Mouse (Mus musculus) liver, embryonic 12.5 days (tissue): ENCODE data around the gene Gm48551. TPM values are rescaled to one million over a fixed set of nuclear protein-coding genes. Genes with fewer than 3 reads are reported as not detected.

ENCODE experiments used
- ATAC-seq: fragments of 200-750 bp; cut with Nextera tagmentation; 2 replicates; pipeline ENCODE4 v1.8.0; 2017; ENCODE audit warnings: moderate number of reproducible peaks, mild to moderate bottlenecking, moderate library complexity
- H3K27ac ChIP-seq: fragments of 300-500 bp; sonication (generic); 2 replicates; pipeline ENCODE4 v1.5.1; 2016; ENCODE audit warnings: mild to moderate bottlenecking
- H3K27me3 ChIP-seq: fragments of 300-500 bp; sonication (generic); replicated peaks from 2 replicates; pipeline ENCODE4 v1.6.1; 2016; ENCODE audit warnings: mild to moderate bottlenecking, moderate library complexity
- H3K36me3 ChIP-seq: fragments of 300-500 bp; sonication (generic); 2 replicates; pipeline ENCODE4 v1.6.1; 2016; ENCODE audit warnings: mild to moderate bottlenecking, moderate library complexity
- H3K4me1 ChIP-seq: fragments of 300-500 bp; sonication (generic); 2 replicates; pipeline ENCODE4 v1.6.1; 2016
- H3K4me2 ChIP-seq: fragments of 300-500 bp; sonication (generic); 2 replicates; pipeline ENCODE4 v1.6.1; 2016; ENCODE audit warnings: mild to moderate bottlenecking, moderate library complexity
- H3K4me3 ChIP-seq: fragments of 300-500 bp; sonication (generic); 2 replicates; pipeline ENCODE4 v1.5.1; 2016; ENCODE audit warnings: mild to moderate bottlenecking, moderate library complexity
- H3K9ac ChIP-seq: fragments of 300-500 bp; sonication (generic); 2 replicates; pipeline ENCODE4 v1.6.1; 2016; ENCODE audit warnings: mild to moderate bottlenecking, moderate library complexity
- H3K9me3 ChIP-seq: fragments of 300-500 bp; sonication (generic); replicated peaks from 2 replicates; pipeline ENCODE4 v1.6.1; 2016; ENCODE audit warnings: mild to moderate bottlenecking, moderate library complexity
- WGBS: fragments of 180-500 bp; shearing (Covaris S2); methylation state at CpG from one replicate; pipeline ENCODE4 v1.1.7; 2016; ENCODE audit not compliant: insufficient replicate concordance; 5-methylcytosine and 5-hydroxymethylcytosine counted together
- polyA plus RNA-seq: library from polyadenylated mRNA; unstranded; fragments of >200 nt; fragmentation: Nextera tagmentation; extraction: Ambion mirVana; gene quantifications from 2 replicates; pipeline ENCODE4 v1.2.1, GENCODE M21; 2016

The Gm48551 gene
- polyA plus RNA-seq, 1 experiment from 2014 or later: 0.68 TPM

DNA sequence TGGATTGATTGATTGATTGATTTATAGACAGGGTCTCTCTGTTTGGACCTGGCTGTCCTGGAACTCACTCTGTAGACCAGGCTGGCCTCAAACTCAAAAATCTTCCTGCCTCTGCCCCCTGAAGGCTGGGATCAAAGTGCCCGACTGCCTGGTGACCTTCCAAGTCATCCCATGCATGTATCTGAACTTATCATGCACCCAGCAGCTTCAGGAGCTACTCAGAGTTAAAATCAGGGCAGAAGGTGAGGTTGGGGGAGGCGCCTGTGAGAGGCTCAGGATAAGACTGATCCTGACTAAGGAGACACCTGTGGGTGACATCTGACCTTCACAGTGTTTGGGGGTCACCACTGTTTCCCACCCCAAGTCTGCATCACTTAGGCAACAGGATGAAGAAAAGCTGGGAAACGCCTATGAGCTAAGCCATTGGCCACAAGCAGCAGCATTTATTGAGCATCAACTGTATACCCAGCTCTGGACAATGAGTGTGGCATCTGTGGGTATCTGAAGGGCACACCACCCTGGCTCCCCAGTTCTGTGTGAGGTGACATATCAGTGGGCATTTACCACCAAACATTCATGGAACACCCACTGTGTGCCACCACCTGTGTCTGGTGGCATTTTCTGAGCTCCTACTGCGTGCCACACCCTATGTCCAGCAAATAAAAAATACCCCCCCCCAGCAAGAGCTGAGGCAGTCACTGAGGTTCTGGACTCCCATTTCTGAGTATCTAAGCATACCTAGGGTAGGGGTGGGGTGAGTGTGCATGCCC is 39.4 kb downstream of the Gm48551 start:
- 39% methylated on average over 4 of the region's 4 CpGs for WGBS
- peaks cover 51% of the 10 kb centered on the region for H3K4me1 ChIP-seq
- H3K27me3 ChIP-seq: peaks cover 94% of the 10 kb centered on the region
- no peak overlapping the region for H3K27ac ChIP-seq
- no peak for ATAC-seq
- H3K36me3 ChIP-seq: peaks cover 8% of the 10 kb centered on the region; the same call in 1 of the 2 replicates
- no peak overlapping the region for H3K4me3 ChIP-seq
- no peaks in the 10 kb centered on the region for H3K9me3 ChIP-seq
- no peak overlapping the region for H3K4me2 ChIP-seq
- no peak overlapping the region for H3K9ac ChIP-seq

GRCm38 (mm10) chr10:81424246-81425051 is 40.2 kb downstream of the Gm48551 start:
- 11% methylated on average over 25 of the region's 25 CpGs for WGBS
- no peaks in the 10 kb centered on the region for H3K9me3 ChIP-seq
- peaks cover 96% of the 10 kb centered on the region for H3K27me3 ChIP-seq
- peaks cover 52% of the 10 kb centered on the region for H3K4me1 ChIP-seq
- H3K36me3 ChIP-seq: peaks cover 8% of the 10 kb centered on the region; the same call in 1 of the 2 replicates
- no peak overlapping the region for H3K9ac ChIP-seq
- H3K4me2 ChIP-seq: peak overlapping the region; percentile 64; the same call in 1 of the 2 replicates
- H3K27ac ChIP-seq: no peak overlapping the region; the same call in 1 of the 2 replicates
- no peak for ATAC-seq
- H3K4me3 ChIP-seq: no peak overlapping the region

DNA sequence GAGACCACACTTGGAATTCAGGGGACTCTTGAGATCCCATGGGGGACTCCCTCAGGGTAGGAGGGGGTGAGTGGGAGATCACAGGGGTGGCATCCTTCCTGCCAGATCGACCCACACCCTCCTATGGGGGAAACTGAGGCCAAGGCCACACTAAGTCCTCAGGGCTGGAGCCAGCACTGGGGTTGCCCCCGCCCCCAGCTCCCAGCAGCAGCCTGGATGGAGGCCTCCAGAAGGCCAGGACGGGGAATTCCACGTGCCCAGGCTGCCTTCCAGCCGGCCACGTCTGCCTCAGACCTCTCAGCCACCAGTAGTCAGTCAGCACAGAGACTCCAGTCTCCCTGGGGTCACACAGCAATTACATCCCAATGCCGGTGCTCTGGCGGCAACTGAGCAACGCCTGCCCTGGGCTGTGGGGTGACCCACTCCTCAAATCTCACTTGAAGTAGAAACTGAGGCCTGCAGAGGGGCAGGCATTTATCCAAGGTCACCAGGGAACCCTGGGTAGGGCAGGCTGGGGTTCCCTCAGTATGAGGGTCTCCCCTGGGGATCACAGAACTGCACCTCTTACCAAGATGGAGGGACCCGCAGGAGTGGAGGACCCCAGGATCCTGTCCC is 41.1 kb downstream of the Gm48551 start:
- H3K9me3 ChIP-seq: no peaks in the 10 kb centered on the region
- H3K4me1 ChIP-seq: peaks cover 55% of the 10 kb centered on the region
- no peak for ATAC-seq
- H3K27me3 ChIP-seq: peaks cover 97% of the 10 kb centered on the region
- 32% methylated on average over 10 of the region's 10 CpGs for WGBS
- peak overlapping the region; percentile 64 for H3K4me2 ChIP-seq
- H3K9ac ChIP-seq: no peak overlapping the region
- H3K4me3 ChIP-seq: no peak overlapping the region; the same call in 1 of the 2 replicates
- peaks cover 3% of the 10 kb centered on the region; the same call in 1 of the 2 replicates for H3K36me3 ChIP-seq
- H3K27ac ChIP-seq: no peak overlapping the region; the same call in 1 of the 2 replicates

DNA sequence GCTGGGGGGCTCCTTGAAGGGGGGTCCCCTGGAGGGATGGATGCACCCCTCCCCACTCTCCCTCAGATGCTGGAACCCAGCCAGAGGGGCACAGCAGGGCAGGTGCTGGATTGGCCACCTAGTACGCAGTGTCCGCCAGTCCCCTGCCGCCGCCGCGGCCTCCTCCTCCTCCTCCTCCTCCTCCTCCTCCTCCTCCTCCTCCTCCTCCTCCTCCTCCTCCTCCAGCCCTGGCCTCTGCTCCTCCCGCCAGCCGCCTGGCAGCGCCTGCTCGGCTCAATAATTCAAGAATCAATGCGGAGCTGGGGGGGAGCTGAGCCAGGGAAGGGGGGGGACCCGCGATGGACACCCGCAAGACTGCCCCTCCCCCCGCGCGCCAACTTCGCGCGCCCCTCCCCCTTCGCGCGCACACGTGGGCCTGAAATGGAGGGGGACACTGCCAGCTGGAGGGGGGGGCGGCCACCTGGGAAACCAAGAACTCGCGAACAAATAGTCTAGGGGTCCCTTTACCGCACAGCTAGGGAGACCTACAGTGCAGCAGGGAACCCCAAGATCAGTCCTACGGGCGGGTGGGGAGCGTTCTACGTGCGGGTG is 41.9 kb downstream of the Gm48551 start:
- Histone ChIP-seq H3K27me3 (peaks cover 98% of the 10 kb centered on the region), H3K4me3 (peak overlapping the region; percentile 53), H3K9ac (peak overlapping the region; percentile 58), H3K36me3 (no peaks in the 10 kb centered on the region), H3K27ac (no peak overlapping the region), H3K9me3 (no peaks in the 10 kb centered on the region), H3K4me2 (peak overlapping the region; percentile 64), H3K4me1 (peaks cover 63% of the 10 kb centered on the region)
- 3% methylated on average over 14 of the region's 33 CpGs for WGBS
- no peak for ATAC-seq

GRCm38 (mm10) chr10:81426897-81427296 is 42.6 kb downstream of the Gm48551 start:
- Histone ChIP-seq H3K9me3 (no peaks in the 10 kb centered on the region), H3K36me3 (no peaks in the 10 kb centered on the region), H3K4me1 (peaks cover 65% of the 10 kb centered on the region), H3K9ac (peak overlapping the region; percentile 58), H3K27me3 (peaks cover 98% of the 10 kb centered on the region), H3K27ac (no peak overlapping the region), H3K4me3 (peak overlapping the region; percentile 53), H3K4me2 (peak overlapping the region; percentile 64)
- WGBS: 2% methylated on average over 38 of the region's 38 CpGs
- ATAC-seq: no peak

DNA sequence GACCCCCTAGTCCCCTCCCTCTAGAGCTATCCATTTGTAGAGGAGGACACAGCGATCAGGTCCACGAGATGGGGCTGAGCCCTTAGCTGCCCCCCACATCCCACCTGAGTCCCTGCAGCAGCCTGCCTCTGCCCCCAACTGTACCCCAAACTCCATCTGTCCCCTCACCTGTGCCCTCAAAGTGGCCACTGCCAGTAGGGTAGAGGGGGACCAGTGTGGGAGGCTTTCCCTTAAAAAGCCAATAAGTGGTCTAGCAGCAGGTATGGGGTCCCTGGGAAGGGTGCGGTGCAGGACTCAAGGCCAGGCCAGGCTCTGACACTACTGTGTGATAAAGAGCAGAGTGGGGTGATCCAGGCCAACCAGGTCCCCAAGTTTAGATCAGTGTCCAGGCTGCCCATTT is 43.1 kb downstream of the Gm48551 start:
- H3K4me1 ChIP-seq: peaks cover 66% of the 10 kb centered on the region
- H3K27ac ChIP-seq: no peak overlapping the region
- no peaks in the 10 kb centered on the region for H3K9me3 ChIP-seq
- no peaks in the 10 kb centered on the region for H3K36me3 ChIP-seq
- peak overlapping the region; percentile 53 for H3K4me3 ChIP-seq
- 0 out of 2 replicates have a peak overlapping the region, but pooled peaks have one; percentile 58 for H3K9ac ChIP-seq
- peak overlapping the region; percentile 64 for H3K4me2 ChIP-seq
- WGBS: 33% methylated on average over 3 of the region's 3 CpGs
- peaks cover 98% of the 10 kb centered on the region for H3K27me3 ChIP-seq
- ATAC-seq: no peak

DNA sequence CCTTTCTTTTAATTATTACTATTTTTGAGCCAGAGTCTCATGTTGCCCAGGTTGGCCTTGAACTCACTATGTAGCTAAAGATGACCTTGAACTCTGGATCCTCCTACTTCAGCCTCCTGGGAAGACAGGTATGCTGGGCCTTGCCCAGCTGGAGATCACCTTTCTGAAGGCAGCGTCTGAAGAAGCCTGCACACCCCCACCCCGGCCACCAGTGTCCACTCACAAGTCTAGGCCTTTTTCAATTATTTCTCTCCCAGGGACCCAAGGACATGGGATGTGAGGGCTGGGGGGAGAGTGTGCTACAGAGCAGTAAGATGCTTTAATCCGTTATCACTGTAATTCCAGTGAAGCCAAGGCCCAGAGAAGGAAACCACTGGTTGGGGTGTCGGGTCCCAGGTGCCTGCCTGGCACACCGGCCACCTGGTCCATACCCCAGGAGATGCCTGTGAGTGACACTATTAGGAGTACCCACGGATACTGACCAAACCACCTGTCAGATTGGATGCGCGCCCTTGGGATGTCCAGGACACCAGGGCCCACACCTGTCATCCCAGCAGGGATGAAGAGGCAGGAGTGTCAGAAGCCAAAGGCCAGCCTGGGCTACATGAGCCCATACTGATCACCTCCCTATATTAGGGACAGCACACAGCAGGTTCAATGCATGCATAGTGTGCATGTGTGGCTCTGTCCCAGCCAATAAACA is 43.7 kb downstream of the Gm48551 start:
- Histone ChIP-seq H3K4me2 (no peak overlapping the region), H3K4me1 (peaks cover 72% of the 10 kb centered on the region), H3K27me3 (peaks cover 98% of the 10 kb centered on the region), H3K36me3 (no peaks in the 10 kb centered on the region), H3K9me3 (no peaks in the 10 kb centered on the region), H3K27ac (no peak overlapping the region), H3K9ac (no peak overlapping the region), H3K4me3 (no peak overlapping the region)
- no peak for ATAC-seq
- 61% methylated on average over 8 of the region's 8 CpGs for WGBS

- H3K4me2 ChIP-seq: no peak overlapping the region
- WGBS: 69% methylated on average over 7 of the region's 7 CpGs
- no peaks in the 10 kb centered on the region for H3K9me3 ChIP-seq
- H3K36me3 ChIP-seq: no peaks in the 10 kb centered on the region
- no peak overlapping the region for H3K27ac ChIP-seq
- ATAC-seq: no peak
- peaks cover 95% of the 10 kb centered on the region for H3K27me3 ChIP-seq
- peaks cover 78% of the 10 kb centered on the region for H3K4me1 ChIP-seq
- no peak overlapping the region for H3K4me3 ChIP-seq
- no peak overlapping the region for H3K9ac ChIP-seq
These were observed 44.2 kb downstream of the Gm48551 start for GRCm38 (mm10) chr10:81428507-81428870.

- ATAC-seq: no peak
These were observed 44.8 kb downstream of the Gm48551 start for GRCm38 (mm10) chr10:81429092-81429491.

GRCm38 (mm10) chr10:81429605-81430061 is 45.4 kb downstream of the Gm48551 start:
- peak overlapping the region; percentile 84 for H3K27ac ChIP-seq
- peaks cover 82% of the 10 kb centered on the region for H3K4me1 ChIP-seq
- H3K9me3 ChIP-seq: no peaks in the 10 kb centered on the region
- H3K27me3 ChIP-seq: peaks cover 84% of the 10 kb centered on the region
- H3K36me3 ChIP-seq: no peaks in the 10 kb centered on the region
- peak overlapping the region; percentile 99 for H3K4me2 ChIP-seq
- peak overlapping the region; percentile 76 for H3K9ac ChIP-seq
- WGBS: under 1% methylated on average over 19 of the region's 20 CpGs
- peak overlapping the region; percentile 77 for H3K4me3 ChIP-seq
- ATAC-seq: peak; percentile 58

More at GRCm38 (mm10) chr10:81429092-81429491, 44.8 kb downstream of the Gm48551 start:
- no peak overlapping the region for H3K27ac ChIP-seq
- H3K4me3 ChIP-seq: peak overlapping the region; percentile 77
- H3K9me3 ChIP-seq: no peaks in the 10 kb centered on the region
- peaks cover 89% of the 10 kb centered on the region for H3K27me3 ChIP-seq
- H3K9ac ChIP-seq: no peak overlapping the region
- H3K36me3 ChIP-seq: no peaks in the 10 kb centered on the region
- 19% methylated on average over 2 of the region's 2 CpGs for WGBS
- H3K4me2 ChIP-seq: peak overlapping the region; percentile 99
- H3K4me1 ChIP-seq: peaks cover 82% of the 10 kb centered on the region
